ENCODE assay signal across 14 mouse cellular contexts in the genomic region with DNA sequence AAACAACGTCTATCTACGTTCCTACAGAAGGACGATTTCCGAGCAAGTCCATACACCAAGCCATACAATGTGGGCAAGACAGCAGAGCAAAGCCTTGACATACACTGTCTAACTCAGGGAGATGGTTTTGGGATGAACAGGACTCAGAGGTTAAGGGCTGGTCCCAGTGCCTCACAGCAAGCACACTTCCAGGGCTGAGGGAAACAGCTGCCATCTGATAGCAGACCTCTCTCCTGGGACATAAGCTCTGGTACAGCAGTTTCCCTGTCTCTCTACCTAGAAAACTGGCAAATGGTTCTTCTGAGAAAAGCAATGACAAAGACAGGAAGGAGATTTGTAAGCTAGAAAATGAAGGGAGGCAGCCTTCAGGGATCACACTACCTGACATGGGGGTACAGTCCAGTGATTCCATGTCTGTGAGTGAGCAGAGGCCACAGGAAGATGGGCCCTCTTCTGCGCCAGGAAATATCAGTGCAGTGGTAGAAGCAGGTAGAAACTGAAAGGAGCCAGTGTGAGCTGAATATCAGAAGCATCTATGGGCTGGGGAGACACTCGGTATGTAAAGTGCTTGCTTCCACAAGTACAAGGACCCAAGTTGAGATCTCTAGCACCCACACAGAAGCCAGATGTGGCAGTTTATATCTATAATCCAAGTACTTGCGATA.
DNase-seq lines count a peak whose midpoint lies in the region; ATAC-seq and TF ChIP-seq lines count a peak whose summit lies in the region.
"Had no signal": no experiment of that assay in that cellular context is flagged by ENCODE, and none has a peak within 500 bp of the region (broad histone marks: within the 10 kb centered on the region; RNA-seq: fewer than 3 reads in every experiment).

No protein-coding gene starts in this region.

- no peaks in the 10 kb centered on the region for H3K27me3 ChIP-seq in heart, embryonic 10.5 days (ENCODE audit: insufficient read depth, poor library complexity, severe bottlenecking)
- H3K27me3 ChIP-seq in liver, adult 2 months (ENCODE audit: control insufficient read depth, insufficient read depth, low read length), result no peaks in the 10 kb centered on the region
- no peaks in the 10 kb centered on the region for H3K27me3 ChIP-seq in limb, embryonic 15.5 days
- H3K27me3 ChIP-seq: heart, embryonic 12.5 days; midbrain, embryonic 15.5 days had no signal

- TF ChIP-seq CTCF in liver, adult 2 months (IDR thresholded peaks at IDR 0.05; ENCODE audit: low read depth, low read length), result no peak
- TF ChIP-seq CTCF in bone marrow, adult 2 months (IDR thresholded peaks at IDR 0.05; ENCODE audit: control insufficient read depth, insufficient read depth, low read length), result no peak

- 0 out of 2 replicates have a peak overlapping the region, but pooled peaks have one; percentile 37 for H3K27ac ChIP-seq in heart, embryonic 10.5 days
- H3K27ac ChIP-seq in liver, adult 2 months (replicated peaks; ENCODE audit: insufficient read depth, low read depth, low read length), result peak overlapping the region; percentile 99
- 0 out of 2 replicates have a peak overlapping the region, but pooled peaks have one; percentile 9 for H3K27ac ChIP-seq in bone marrow, adult 2 months (ENCODE audit: control insufficient read depth, insufficient read depth, low read depth, low read length, poor library complexity)
- peak overlapping the region; percentile 39; the same call in 1 of the 2 replicates for H3K27ac ChIP-seq in limb, embryonic 15.5 days
- H3K27ac ChIP-seq: hindbrain, postnatal 0 days; midbrain, embryonic 15.5 days had no signal

- H3K4me1 ChIP-seq in heart, embryonic 10.5 days, result peaks cover 27% of the 10 kb centered on the region
- peaks cover 16% of the 10 kb centered on the region for H3K4me1 ChIP-seq in liver, adult 2 months (ENCODE audit: control insufficient read depth, insufficient read depth, low read length)
- H3K4me1 ChIP-seq in bone marrow, adult 2 months (ENCODE audit: control insufficient read depth, insufficient read depth, low read length), result peaks cover 4% of the 10 kb centered on the region; the same call in 1 of the 2 replicates
- peaks cover 35% of the 10 kb centered on the region for H3K4me1 ChIP-seq in limb, embryonic 15.5 days
- H3K4me1 ChIP-seq: midbrain, embryonic 15.5 days had no signal

- H3K4me2 ChIP-seq in limb, embryonic 15.5 days, result no peak overlapping the region
- H3K4me2 ChIP-seq: heart, embryonic 12.5 days; midbrain, embryonic 15.5 days had no signal

- H3K79me2 ChIP-seq in liver, adult 2 months (ENCODE audit: control insufficient read depth, insufficient read depth, low read length), result no peaks in the 10 kb centered on the region

- ATAC-seq in limb, embryonic 15.5 days (ENCODE audit: insufficient number of reproducible peaks, low FRiP score, low TSS enrichment, low read depth), result no peak
- ATAC-seq in megakaryocyte progenitor cell, adult 5-6 weeks (replicated peaks; ENCODE audit: poor library complexity), result no peak
- ATAC-seq: hindbrain, postnatal 0 days; midbrain, embryonic 15.5 days had no signal

- intact Hi-C loops in heart, postnatal 25 days (cut with DNase I), result no loop called here

- no peaks in the 10 kb centered on the region for H3K9me3 ChIP-seq in heart, embryonic 10.5 days
- H3K9me3 ChIP-seq in limb, embryonic 15.5 days, result no peaks in the 10 kb centered on the region
- H3K9me3 ChIP-seq: midbrain, embryonic 15.5 days had no signal

- peak overlapping the region; percentile 65 for H3K9ac ChIP-seq in liver, adult 2 months (ENCODE audit: low read depth, low read length)
- H3K9ac ChIP-seq in limb, embryonic 15.5 days, result no peak overlapping the region
- H3K9ac ChIP-seq: heart, embryonic 12.5 days; midbrain, embryonic 15.5 days had no signal

- no peaks in the 10 kb centered on the region for H3K36me3 ChIP-seq in heart, embryonic 10.5 days
- no peaks in the 10 kb centered on the region for H3K36me3 ChIP-seq in liver, adult 2 months (ENCODE audit: control insufficient read depth, insufficient read depth, low read length)
- no peaks in the 10 kb centered on the region for H3K36me3 ChIP-seq in limb, embryonic 15.5 days
- H3K36me3 ChIP-seq: heart, embryonic 12.5 days; midbrain, embryonic 15.5 days had no signal

- no peak for DNase-seq in heart, embryonic 10.5 days (ENCODE audit: low spot score)
- no peak for DNase-seq in heart, postnatal 25 days (ENCODE audit: low spot score)
- DNase-seq in liver, adult 2 months (ENCODE audit: extremely low read depth, low read depth, low spot score), result no peak
- DNase-seq in liver, result no peak
- no peak for DNase-seq in right cerebral cortex, postnatal 36 days (ENCODE audit: low spot score in 2 of 2)
- DNase-seq: cerebellum, adult 18-20 months; layer of hippocampus, adult 9-11 months; left cerebral cortex, postnatal 4 days had no signal

- TF ChIP-seq POLR2A in liver, adult 2 months (IDR thresholded peaks at IDR 0.05; ENCODE audit: extremely low read depth, insufficient read depth, low read length), result no peak
- TF ChIP-seq POLR2A in bone marrow, adult 2 months (IDR thresholded peaks at IDR 0.05; ENCODE audit: borderline replicate concordance, control insufficient read depth, low read depth, low read length), result no peak

- H3K4me3 ChIP-seq in heart, embryonic 10.5 days, result no peak overlapping the region
- H3K4me3 ChIP-seq in liver, adult 2 months (ENCODE audit: insufficient read depth, low read depth, low read length), result no peak overlapping the region
- H3K4me3 ChIP-seq in bone marrow, adult 2 months (replicated peaks; ENCODE audit: control insufficient read depth, low read depth, low read length), result no peak overlapping the region
- no peak overlapping the region for H3K4me3 ChIP-seq in limb, embryonic 15.5 days
- H3K4me3 ChIP-seq: heart, embryonic 12.5 days; midbrain, embryonic 15.5 days had no signal

- 79% methylated on average over 7 of the region's 7 CpGs for WGBS in heart, embryonic 10.5 days
- WGBS in liver, adult 2 months, result 68% methylated on average over 7 of the region's 7 CpGs
- 80% methylated on average over 7 of the region's 7 CpGs for WGBS in bone marrow, adult 2 months
- WGBS in limb, embryonic 15.5 days, result 85% methylated on average over 7 of the region's 7 CpGs

Comparison
In these comparisons a context has a peak if more than half of its experiments do, and no peak if none do; other contexts are left out.
1. H3K27ac ChIP-seq: peak in every context shown above with its lines; median percentile 99 in liver, adult 2 months; 39 in limb, embryonic 15.5 days; 37 in heart, embryonic 10.5 days; 9 in bone marrow, adult 2 months.